Mouse (Mus musculus) ES-E14 (cell line): ENCODE data around the gene Qrfp. TPM values are rescaled to one million over a fixed set of nuclear protein-coding genes. Genes with fewer than 3 reads are reported as not detected.
A peak's percentile ranks its signal among the peaks of the same experiment; 100 is the strongest.

ENCODE experiments used
- DNase-seq: peaks from one replicate; pipeline ENCODE4 v3.0.0-alpha.2; 2013; ENCODE audit warnings: low read depth, low spot score
- H3K27ac ChIP-seq: 2 replicates; pipeline ENCODE4 v1.5.1; 2012; ENCODE audit warnings: low read depth, mild to moderate bottlenecking, low read length, moderate library complexity, mixed read lengths; ENCODE audit not compliant: poor library complexity, insufficient read depth, severe bottlenecking
- H3K36me3 ChIP-seq: 2 replicates; pipeline ENCODE4 v1.6.1; 2012; ENCODE audit warnings: mild to moderate bottlenecking, low read length, moderate library complexity, mixed read lengths; ENCODE audit not compliant: control insufficient read depth, poor library complexity, insufficient read depth, severe bottlenecking
- H3K4me1 ChIP-seq, 2 experiments: fragments of 150-350 bp in 1 of 2; sonication (generic) in 1 of 2; 2 replicates each; pipeline ENCODE4 v1.6.1; 2012; ENCODE audit warnings: low read length in 2 of 2, mild to moderate bottlenecking in 1 of 2, mixed read lengths in 1 of 2; ENCODE audit not compliant: control insufficient read depth in 2 of 2, insufficient read depth in 2 of 2, poor library complexity in 1 of 2
- H3K4me3 ChIP-seq, 2 experiments: fragments of 150-350 bp in 1 of 2; sonication (generic) in 1 of 2; 2 replicates each; pipeline ENCODE4 v1.5.1; 2012; ENCODE audit warnings: low read length in 2 of 2, low read depth in 1 of 2, mild to moderate bottlenecking in 1 of 2, mixed read lengths in 1 of 2; ENCODE audit not compliant: insufficient read depth in 1 of 2, poor library complexity in 1 of 2, severe bottlenecking in 1 of 2
- H3K9ac ChIP-seq: 2 replicates; pipeline ENCODE4 v1.6.1; 2012; ENCODE audit warnings: low read depth, mild to moderate bottlenecking, low read length, mixed read lengths; ENCODE audit not compliant: poor library complexity, insufficient read depth, severe bottlenecking
- H3K9me3 ChIP-seq: fragments of 150-350 bp; sonication (generic); 2 replicates; pipeline ENCODE4 v1.6.1; 2012; ENCODE audit warnings: low read depth, mild to moderate bottlenecking, low read length; ENCODE audit not compliant: control insufficient read depth, insufficient read depth
- CHD2 ChIP-seq: IDR thresholded peaks from 2 replicates; pipeline ENCODE4 v1.6.1; 2014; ENCODE audit warnings: mild to moderate bottlenecking, low read depth, low read length, inconsistent platforms
- HCFC1 ChIP-seq: IDR thresholded peaks from 2 replicates; pipeline ENCODE4 v1.6.1; 2012; ENCODE audit warnings: low read length, inconsistent platforms, borderline replicate concordance; ENCODE audit not compliant: insufficient read depth
- MAFK ChIP-seq: IDR thresholded peaks from 2 replicates; pipeline ENCODE4 v1.6.1; 2014; ENCODE audit warnings: mild to moderate bottlenecking, low read depth, low read length, inconsistent platforms; ENCODE audit not compliant: insufficient read depth
- ZC3H11A ChIP-seq: IDR thresholded peaks from 2 replicates; pipeline ENCODE4 v1.6.1; 2012; ENCODE audit warnings: low read depth, mild to moderate bottlenecking, inconsistent platforms, low read length, borderline replicate concordance
- ZNF384 ChIP-seq: IDR thresholded peaks from 2 replicates; pipeline ENCODE4 v1.6.1; 2012; ENCODE audit warnings: low read depth, low read length, inconsistent platforms
- in situ Hi-C, 2 experiments: fragments of 600-800 bp; cut with MboI; formaldehyde crosslinking; loops; one replicate each; pipeline ENCODE4 v1.15.1; 2025; ENCODE audit warnings: low sequenced_read_pairs in 2 of 2, inconsistent platforms in 1 of 2; ENCODE audit not compliant: unreplicated experiment in 2 of 2
- total RNA-seq: library from RNA; depleted of rRNA; stranded (reverse); fragments of 300-350 nt; gene quantifications from 2 replicates; pipeline ENCODE4 v1.2.3, GENCODE M21; 2012

Gene Qrfp
- total RNA-seq, 1 experiment, result not detected

- Histone ChIP-seq H3K9ac (no peak overlapping the region), H3K9me3 (no peaks in the 10 kb centered on the region), H3K4me3 (no peak overlapping the region), H3K27ac (no peak overlapping the region), H3K4me1 (peaks cover 0 to 7% of the 10 kb centered on the region in 2 experiments; a peak in 1 of 4 replicates), H3K36me3 (peaks cover 44% of the 10 kb centered on the region)
- no peak for TF ChIP-seq CHD2
- no peak for TF ChIP-seq ZNF384
- no peak for TF ChIP-seq ZC3H11A
- no peak for TF ChIP-seq HCFC1
- no peak for TF ChIP-seq MAFK
- in situ Hi-C loops, result no loop called here
- no peak for DNase-seq
Measured at GRCm38 (mm10) chr2:31803480-31803879, 6.9 kb downstream of the Qrfp start.

GRCm38 (mm10) chr2:31802811-31803210 is 7.6 kb downstream of the Qrfp start:
- no peak for DNase-seq
- in situ Hi-C loops, result no loop called here
- H3K36me3 ChIP-seq, result peaks cover 49% of the 10 kb centered on the region
- no peak overlapping the region for H3K4me3 ChIP-seq
- H3K4me1 ChIP-seq, result peaks cover 0 to 7% of the 10 kb centered on the region in 2 experiments; a peak in 1 of 4 replicates
- H3K9me3 ChIP-seq, result no peaks in the 10 kb centered on the region
- TF ChIP-seq CHD2, result no peak
- TF ChIP-seq ZC3H11A, result no peak
- no peak for TF ChIP-seq ZNF384
- no peak for TF ChIP-seq HCFC1
- TF ChIP-seq MAFK, result no peak
- H3K9ac ChIP-seq, result no peak overlapping the region
- H3K27ac ChIP-seq, result no peak overlapping the region

- no peak for DNase-seq
- in situ Hi-C loops, result no loop called here
- Histone ChIP-seq H3K9me3 (no peaks in the 10 kb centered on the region), H3K36me3 (peaks cover 58% of the 10 kb centered on the region), H3K9ac (peak overlapping the region; percentile 10; the same call in 1 of the 2 replicates), H3K4me3 (peak overlapping the region in 1 of 2 experiments; percentile 36; a peak in 1 of 4 replicates), H3K4me1 (peaks cover 0 to 7% of the 10 kb centered on the region in 2 experiments; a peak in 1 of 4 replicates), H3K27ac (no peak overlapping the region)
- TF ChIP-seq MAFK (no peak), HCFC1 (no peak), ZC3H11A (no peak), CHD2 (no peak), ZNF384 (no peak)
Measured at GRCm38 (mm10) chr2:31801416-31801815, 9.0 kb downstream of the Qrfp start.

- no peak overlapping the region for H3K27ac ChIP-seq
- in situ Hi-C loops, result no loop called here
- peaks cover 0 to 7% of the 10 kb centered on the region in 2 experiments; a peak in 1 of 4 replicates for H3K4me1 ChIP-seq
- no peak for TF ChIP-seq CHD2
- no peak for TF ChIP-seq MAFK
- TF ChIP-seq ZNF384, result no peak
- no peak for TF ChIP-seq HCFC1
- TF ChIP-seq ZC3H11A, result no peak
- no peaks in the 10 kb centered on the region for H3K9me3 ChIP-seq
- DNase-seq, result no peak
- no peak overlapping the region for H3K4me3 ChIP-seq
- peaks cover 46% of the 10 kb centered on the region for H3K36me3 ChIP-seq
- no peak overlapping the region for H3K9ac ChIP-seq
Measured at GRCm38 (mm10) chr2:31796943-31797342, 13.4 kb downstream of the Qrfp start.

GRCm38 (mm10) chr2:31792611-31793010 is 17.8 kb downstream of the Qrfp start:
- H3K27ac ChIP-seq, result no peak overlapping the region
- no peaks in the 10 kb centered on the region for H3K4me1 ChIP-seq
- H3K36me3 ChIP-seq, result peaks cover 34% of the 10 kb centered on the region
- in situ Hi-C loops, result no loop called here
- no peak overlapping the region for H3K4me3 ChIP-seq
- H3K9ac ChIP-seq, result no peak overlapping the region
- no peak for DNase-seq
- no peaks in the 10 kb centered on the region for H3K9me3 ChIP-seq
- TF ChIP-seq ZC3H11A (no peak), ZNF384 (no peak), CHD2 (no peak), MAFK (no peak), HCFC1 (no peak)
